Mouse (Mus musculus): ENCODE data around the gene Ccl28. TPM values are rescaled to one million over a fixed set of nuclear protein-coding genes. Genes with fewer than 3 reads are reported as not detected.
A peak's percentile ranks its signal among the peaks of the same experiment; 100 is the strongest.
"Not testable (repeated sequence)": the region's sequence is repeated elsewhere in the genome, so short reads cannot be mapped to it uniquely, and the experiment has no call there.

Ccl28 gene
- polyA plus RNA-seq (2015; fragmentation: Nextera tagmentation; extraction: Ambion mirVana): 0.28 and 0.44 TPM in 2 replicates

DNA sequence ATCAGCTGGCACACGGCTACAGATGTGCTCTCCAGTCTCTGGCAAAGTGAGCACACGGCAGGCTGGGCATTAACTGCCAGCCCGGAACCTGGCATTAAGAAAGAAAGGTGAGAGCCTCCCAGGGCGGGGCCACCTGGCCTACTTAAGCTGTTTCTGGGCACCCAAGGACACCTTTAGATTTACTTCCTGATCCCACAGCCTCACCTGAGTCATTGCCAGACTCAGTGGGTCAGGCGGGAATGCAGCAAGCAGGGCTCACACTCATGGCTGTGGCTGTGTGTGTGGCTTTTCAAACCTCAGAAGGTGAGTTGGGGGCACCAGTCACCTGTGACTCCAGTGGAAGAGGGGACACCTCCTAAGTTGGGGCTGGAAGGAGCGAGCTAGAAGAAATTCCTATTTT lies at the start of gene Ccl28:
TSS of gene Ccl28 (plus strand) at position 186 of the 400 bp plus-strand sequence.
- no peak within 1 kb of the TSS for H3K27ac ChIP-seq
- no peaks in the 10 kb centered on the region for H3K4me1 ChIP-seq
- 91% methylated on average over 6 of the region's 6 CpGs for WGBS
- no peak within 1 kb of the TSS for H3K9ac ChIP-seq
- no peaks in the 10 kb centered on the region for H3K9me3 ChIP-seq (replicated peaks)
- H3K4me3 ChIP-seq: no peak within 1 kb of the TSS
- no peaks in the 10 kb centered on the region for H3K27me3 ChIP-seq
- no peak within 1 kb of the TSS for H3K4me2 ChIP-seq
- no peaks in the 10 kb centered on the region for H3K36me3 ChIP-seq (ENCODE audit: poor library complexity, severe bottlenecking)
- no peak for ATAC-seq

DNA sequence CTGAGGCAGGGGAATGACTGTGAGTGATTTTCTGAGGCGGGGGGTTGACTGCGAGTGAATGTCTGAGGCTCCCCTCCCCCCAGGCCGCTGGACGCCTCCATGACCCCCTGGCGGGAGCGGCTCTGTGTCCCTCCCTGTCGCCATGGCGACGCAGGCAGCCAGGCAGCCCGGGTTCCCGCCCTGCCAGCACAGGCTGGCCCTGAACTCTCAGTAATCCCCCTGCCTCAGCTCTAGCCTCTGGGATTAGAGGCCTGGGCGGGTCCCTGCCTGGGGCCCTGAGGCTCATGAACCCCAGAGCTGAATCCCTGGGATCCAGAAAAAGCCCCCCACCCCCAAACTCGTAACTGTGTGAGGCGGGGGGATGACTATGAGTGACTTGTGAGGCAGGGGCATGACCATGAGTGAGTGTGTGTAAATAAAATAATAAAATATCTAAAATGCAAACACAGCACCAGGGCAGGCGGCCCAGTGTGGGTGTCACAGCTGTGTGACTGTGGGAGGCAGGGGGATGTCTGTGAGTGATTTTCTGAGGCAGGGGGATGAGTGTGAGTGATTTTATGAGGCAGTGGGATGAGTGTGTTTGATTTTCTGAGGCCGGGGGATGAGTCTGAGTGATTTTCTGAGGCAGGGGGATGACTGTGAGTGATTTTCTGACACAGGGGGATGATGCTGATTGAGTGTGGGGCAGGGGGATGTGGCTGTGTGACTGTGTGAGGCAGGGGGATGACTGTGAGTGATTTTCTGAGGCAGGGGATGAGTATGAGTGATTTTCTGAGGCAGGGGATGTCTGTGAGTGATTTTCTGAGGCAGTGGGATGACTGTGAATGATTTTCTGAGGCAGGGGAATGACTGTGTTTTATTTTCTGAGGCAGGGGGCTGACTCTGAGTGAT lies 27.1 kb upstream of the Ccl28 start:
- H3K27me3 ChIP-seq; H3K27ac ChIP-seq; H3K36me3 ChIP-seq (ENCODE audit: poor library complexity, severe bottlenecking); H3K4me2 ChIP-seq; H3K4me1 ChIP-seq; H3K4me3 ChIP-seq; H3K9ac ChIP-seq: not testable (repeated sequence)
- 67% methylated on average over 15 of the region's 16 CpGs for WGBS
- peaks cover 13% of the 10 kb centered on the region for H3K9me3 ChIP-seq (replicated peaks)
- peak; percentile 91 for ATAC-seq

GRCm38 (mm10) chr13:119598466-119598865 lies 25.2 kb upstream of the Ccl28 start:
- H3K4me2 ChIP-seq; H3K27ac ChIP-seq; H3K9ac ChIP-seq; ATAC-seq; H3K4me3 ChIP-seq; H3K4me1 ChIP-seq; H3K27me3 ChIP-seq; H3K36me3 ChIP-seq (ENCODE audit: poor library complexity, severe bottlenecking): not testable (repeated sequence)
- H3K9me3 ChIP-seq (replicated peaks): peaks cover 16% of the 10 kb centered on the region

DNA sequence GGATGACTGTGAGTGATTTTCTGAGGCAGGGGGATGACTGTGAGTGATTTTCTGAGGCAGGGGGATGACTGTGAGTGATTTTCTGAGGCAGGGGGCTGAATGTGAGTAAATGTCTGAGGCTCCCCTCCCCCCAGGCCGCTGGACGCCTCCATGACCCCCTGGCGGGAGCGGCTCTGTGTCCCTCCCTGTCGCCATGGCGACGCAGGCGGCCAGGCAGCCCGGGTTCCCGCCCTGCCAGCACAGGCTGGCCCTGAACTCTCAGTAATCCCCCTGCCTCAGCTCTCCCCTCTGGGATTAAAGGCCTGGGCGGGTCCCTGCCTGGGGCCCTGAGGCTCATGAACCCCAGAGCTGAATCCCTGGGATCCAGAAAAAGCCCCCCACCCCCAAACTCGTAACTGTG lies 24.6 kb upstream of the Ccl28 start:
- H3K36me3 ChIP-seq (ENCODE audit: poor library complexity, severe bottlenecking); H3K4me1 ChIP-seq; H3K27me3 ChIP-seq; H3K4me2 ChIP-seq; H3K9ac ChIP-seq; H3K27ac ChIP-seq; H3K4me3 ChIP-seq; ATAC-seq: not testable (repeated sequence)
- peaks cover 22% of the 10 kb centered on the region for H3K9me3 ChIP-seq (replicated peaks)
- WGBS: 71% methylated on average over 12 of the region's 12 CpGs

- H3K9ac ChIP-seq; H3K4me2 ChIP-seq; H3K4me3 ChIP-seq; H3K27ac ChIP-seq; ATAC-seq; H3K36me3 ChIP-seq (ENCODE audit: poor library complexity, severe bottlenecking); H3K27me3 ChIP-seq; H3K4me1 ChIP-seq: not testable (repeated sequence)
- peaks cover 25% of the 10 kb centered on the region for H3K9me3 ChIP-seq (replicated peaks)
- 75% methylated on average over 2 of the region's 2 CpGs for WGBS
Observed at GRCm38 (mm10) chr13:119599498-119599897, 24.1 kb upstream of the Ccl28 start.

DNA sequence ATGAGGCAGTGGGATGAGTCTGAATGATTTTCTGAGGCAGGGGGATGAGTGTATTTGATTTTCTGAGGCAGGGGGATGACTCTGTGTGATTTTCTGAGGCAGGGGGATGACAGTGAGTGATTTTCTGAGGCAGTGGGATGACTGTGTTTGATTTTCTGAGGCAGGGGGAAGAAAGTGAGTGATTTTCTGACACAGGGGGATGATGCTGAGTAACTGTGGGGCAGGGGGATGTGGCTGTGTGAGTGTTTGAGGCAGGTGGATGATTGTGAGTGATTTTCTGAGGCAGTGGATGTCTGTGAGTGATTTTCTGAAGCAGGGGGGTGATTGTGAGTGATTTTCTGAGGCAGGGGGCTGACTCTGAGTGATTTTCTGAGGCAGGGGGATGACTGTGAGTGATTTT lies 23.5 kb upstream of the Ccl28 start:
- not testable (repeated sequence) for ATAC-seq; H3K27me3 ChIP-seq; H3K9ac ChIP-seq; H3K4me1 ChIP-seq; H3K36me3 ChIP-seq (ENCODE audit: poor library complexity, severe bottlenecking); H3K4me2 ChIP-seq; H3K27ac ChIP-seq; H3K4me3 ChIP-seq
- H3K9me3 ChIP-seq (replicated peaks): peaks cover 28% of the 10 kb centered on the region

DNA sequence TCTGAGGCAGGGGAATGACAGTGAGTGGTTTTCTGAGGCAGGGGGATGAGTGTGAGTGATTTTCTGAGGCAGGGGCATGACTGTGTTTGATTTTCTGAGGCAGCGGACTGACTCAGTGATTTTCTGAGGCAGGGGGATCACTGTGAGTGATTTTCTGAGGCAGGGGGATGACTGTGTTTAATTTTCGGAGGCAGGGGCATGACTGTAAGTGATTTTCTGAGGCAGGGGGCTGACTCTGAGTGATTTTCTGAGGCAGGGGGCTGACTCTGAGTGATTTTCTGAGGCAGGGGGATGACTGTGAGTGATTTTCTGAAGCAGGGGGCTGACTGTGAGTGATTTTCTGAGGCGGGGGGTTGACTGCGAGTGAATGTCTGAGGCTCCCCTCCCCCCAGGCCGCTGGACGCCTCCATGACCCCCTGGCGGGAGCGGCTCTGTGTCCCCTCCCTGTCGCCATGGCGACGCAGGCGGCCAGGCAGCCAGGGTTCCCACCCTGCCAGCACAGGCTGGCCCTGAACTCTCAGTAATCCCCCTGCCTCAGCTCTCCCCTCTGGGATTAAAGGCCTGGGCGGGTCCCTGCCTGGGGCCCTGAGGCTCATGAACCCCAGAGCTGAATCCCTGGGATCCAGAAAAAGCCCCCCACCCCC lies 20.8 kb upstream of the Ccl28 start:
- H3K4me1 ChIP-seq; H3K27ac ChIP-seq; H3K27me3 ChIP-seq; H3K4me3 ChIP-seq; H3K4me2 ChIP-seq; ATAC-seq; H3K9ac ChIP-seq; H3K36me3 ChIP-seq (ENCODE audit: poor library complexity, severe bottlenecking): not testable (repeated sequence)
- 45% methylated on average over 13 of the region's 13 CpGs for WGBS
- H3K9me3 ChIP-seq (replicated peaks): peaks cover 15% of the 10 kb centered on the region

- H3K9ac ChIP-seq; H3K4me1 ChIP-seq; H3K27me3 ChIP-seq; H3K27ac ChIP-seq; H3K4me3 ChIP-seq; H3K36me3 ChIP-seq (ENCODE audit: poor library complexity, severe bottlenecking); H3K4me2 ChIP-seq: not testable (repeated sequence)
- H3K9me3 ChIP-seq (replicated peaks): peaks cover 15% of the 10 kb centered on the region
- 94% methylated on average over 8 of the region's 8 CpGs for WGBS
- ATAC-seq: peak; percentile 17; the same call in 1 of the 2 replicates
Observed at GRCm38 (mm10) chr13:119603890-119604289, 19.7 kb upstream of the Ccl28 start.

- H3K4me1 ChIP-seq; H3K4me2 ChIP-seq; H3K36me3 ChIP-seq (ENCODE audit: poor library complexity, severe bottlenecking); H3K9ac ChIP-seq; H3K27ac ChIP-seq; H3K27me3 ChIP-seq; H3K4me3 ChIP-seq; ATAC-seq: not testable (repeated sequence)
- WGBS: 92% methylated on average over 8 of the region's 9 CpGs
- peaks cover 15% of the 10 kb centered on the region for H3K9me3 ChIP-seq (replicated peaks)
Observed at GRCm38 (mm10) chr13:119604322-119604721, 19.3 kb upstream of the Ccl28 start.

- H3K9me3 ChIP-seq (replicated peaks): no peaks in the 10 kb centered on the region
- no peaks in the 10 kb centered on the region for H3K27me3 ChIP-seq
- no peak overlapping the region for H3K4me3 ChIP-seq
- no peak for ATAC-seq
- no peaks in the 10 kb centered on the region for H3K36me3 ChIP-seq (ENCODE audit: poor library complexity, severe bottlenecking)
- H3K9ac ChIP-seq: no peak overlapping the region
- H3K4me2 ChIP-seq: no peak overlapping the region
- 96% methylated on average over 3 of the region's 3 CpGs for WGBS
- no peaks in the 10 kb centered on the region for H3K4me1 ChIP-seq
- H3K27ac ChIP-seq: no peak overlapping the region
Observed at GRCm38 (mm10) chr13:119618841-119619240, 4.8 kb upstream of the Ccl28 start.

DNA sequence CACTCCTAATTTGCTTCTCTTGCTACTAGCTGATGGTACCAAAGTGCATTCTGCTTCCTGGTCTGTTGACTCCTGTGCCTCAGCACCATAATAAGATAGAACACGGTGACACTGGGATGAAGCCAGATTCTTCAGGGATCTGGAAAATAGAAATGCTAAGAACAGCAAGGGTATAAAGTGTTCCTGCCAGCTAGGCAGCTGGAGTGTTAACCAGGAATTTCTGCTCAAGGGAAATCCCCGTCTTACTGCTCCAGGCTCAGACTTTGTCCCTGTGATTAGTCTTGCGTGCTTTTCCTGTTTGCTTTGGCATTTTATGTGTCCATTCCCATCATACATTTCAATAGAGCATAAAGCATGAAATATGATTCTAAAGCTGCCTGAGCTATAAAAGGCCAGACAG lies 3.9 kb upstream of the Ccl28 start:
- no peaks in the 10 kb centered on the region for H3K36me3 ChIP-seq (ENCODE audit: poor library complexity, severe bottlenecking)
- H3K27me3 ChIP-seq: no peaks in the 10 kb centered on the region
- H3K9ac ChIP-seq: no peak overlapping the region
- no peak for ATAC-seq
- no peaks in the 10 kb centered on the region for H3K9me3 ChIP-seq (replicated peaks)
- WGBS: 87% methylated on average over 3 of the region's 3 CpGs
- H3K4me3 ChIP-seq: no peak overlapping the region
- no peaks in the 10 kb centered on the region for H3K4me1 ChIP-seq
- H3K27ac ChIP-seq: no peak overlapping the region
- H3K4me2 ChIP-seq: no peak overlapping the region

GRCm38 (mm10) chr13:119625952-119626351 lies 2.3 kb downstream of the Ccl28 start:
- H3K27ac ChIP-seq; H3K4me3 ChIP-seq; H3K4me1 ChIP-seq; H3K9ac ChIP-seq; H3K4me2 ChIP-seq; H3K27me3 ChIP-seq; ATAC-seq; H3K9me3 ChIP-seq (replicated peaks); H3K36me3 ChIP-seq (ENCODE audit: poor library complexity, severe bottlenecking): not testable (repeated sequence)
- WGBS: 86% methylated on average over 5 of the region's 5 CpGs

All from forebrain, embryonic 13.5 days (tissue).